Mouse (Mus musculus): Measurements from ENCODE around the gene Nrbp1. TPM values are rescaled to one million over a fixed set of nuclear protein-coding genes. Genes with fewer than 3 reads are reported as not detected.
A peak's percentile ranks its signal among the peaks of the same experiment; 100 is the strongest.

The Nrbp1 gene
- polyA plus RNA-seq, 2 experiments = 157 to 161 TPM

GRCm38 (mm10) chr5:31297047-31297757, 56.5 kb downstream of the Nrbp1 start, which contains the start of gene Gckr:
Gckr (plus strand) TSS chr5:31297443.
- ATAC-seq (ENCODE audit: low FRiP score, low read depth) (no peak), DNase-seq (ENCODE audit: low spot score) (no peak)
- Histone ChIP-seq H3K4me2 (replicated peaks; ENCODE audit: low read depth, low read length, severe bottlenecking) (peak within 1 kb of the TSS; percentile 87), H3K9ac (ENCODE audit: low read depth, low read length, severe bottlenecking) (0 out of 2 replicates have a peak within 1 kb of the TSS, but pooled peaks have one; percentile 92), H3K4me1 (ENCODE audit: control insufficient read depth, insufficient read depth, low read length) (peaks cover 9% of the 10 kb centered on the region), H3K9me3 (ENCODE audit: control insufficient read depth, low read length) (no peaks in the 10 kb centered on the region), H3K36me3 (ENCODE audit: control insufficient read depth, insufficient read depth, low read length) (peaks cover 19% of the 10 kb centered on the region), H3K27ac (replicated peaks; ENCODE audit: low read depth, low read length) (no peak within 1 kb of the TSS), H3K27me3 (ENCODE audit: control insufficient read depth, insufficient read depth, low read length) (no peaks in the 10 kb centered on the region), H3K4me3 (replicated peaks; ENCODE audit: low read length) (peak within 1 kb of the TSS; percentile 93; the same call in 1 of the 2 replicates)
- 80% methylated on average over 13 of the region's 13 CpGs for WGBS
- no peak for TF ChIP-seq POLR2A (IDR thresholded peaks at IDR 0.05; ENCODE audit: borderline replicate concordance, extremely low read depth, insufficient read depth, insufficient read length)

- DNase-seq (ENCODE audit: low spot score) (no peak), ATAC-seq (ENCODE audit: low FRiP score, low read depth) (no peak)
- 74% methylated on average over 3 of the region's 3 CpGs for WGBS
- H3K27ac ChIP-seq (replicated peaks; ENCODE audit: low read depth, low read length) = no peak overlapping the region
- H3K27me3 ChIP-seq (ENCODE audit: control insufficient read depth, insufficient read depth, low read length) = no peaks in the 10 kb centered on the region
- H3K4me1 ChIP-seq (ENCODE audit: control insufficient read depth, insufficient read depth, low read length) = peaks cover 9% of the 10 kb centered on the region
- H3K9ac ChIP-seq (ENCODE audit: low read depth, low read length, severe bottlenecking) = no peak overlapping the region
- H3K9me3 ChIP-seq (ENCODE audit: control insufficient read depth, low read length) = no peaks in the 10 kb centered on the region
- no peak for TF ChIP-seq POLR2A (IDR thresholded peaks at IDR 0.05; ENCODE audit: borderline replicate concordance, extremely low read depth, insufficient read depth, insufficient read length)
- peaks cover 14% of the 10 kb centered on the region for H3K36me3 ChIP-seq (ENCODE audit: control insufficient read depth, insufficient read depth, low read length)
- H3K4me3 ChIP-seq (replicated peaks; ENCODE audit: low read length) = no peak overlapping the region
- H3K4me2 ChIP-seq (replicated peaks; ENCODE audit: low read depth, low read length, severe bottlenecking) = no peak overlapping the region
These were observed 57.3 kb downstream of the Nrbp1 start for GRCm38 (mm10) chr5:31297981-31298380.

GRCm38 (mm10) chr5:31298486-31298885, 57.8 kb downstream of the Nrbp1 start:
- no peak for DNase-seq (ENCODE audit: low spot score)
- WGBS = 54% methylated on average over 2 of the region's 2 CpGs
- H3K9ac ChIP-seq (ENCODE audit: low read depth, low read length, severe bottlenecking) = no peak overlapping the region
- no peak overlapping the region for H3K4me3 ChIP-seq (replicated peaks; ENCODE audit: low read length)
- H3K27me3 ChIP-seq (ENCODE audit: control insufficient read depth, insufficient read depth, low read length) = no peaks in the 10 kb centered on the region
- H3K4me1 ChIP-seq (ENCODE audit: control insufficient read depth, insufficient read depth, low read length) = peaks cover 9% of the 10 kb centered on the region
- no peak for TF ChIP-seq POLR2A (IDR thresholded peaks at IDR 0.05; ENCODE audit: borderline replicate concordance, extremely low read depth, insufficient read depth, insufficient read length)
- H3K4me2 ChIP-seq (replicated peaks; ENCODE audit: low read depth, low read length, severe bottlenecking) = no peak overlapping the region
- H3K27ac ChIP-seq (replicated peaks; ENCODE audit: low read depth, low read length) = no peak overlapping the region
- H3K36me3 ChIP-seq (ENCODE audit: control insufficient read depth, insufficient read depth, low read length) = peaks cover 9% of the 10 kb centered on the region
- ATAC-seq (ENCODE audit: low FRiP score, low read depth) = no peak
- no peaks in the 10 kb centered on the region for H3K9me3 ChIP-seq (ENCODE audit: control insufficient read depth, low read length)

Other genes with a start within 250 kb of the Nrbp1 start
- gene Atraid, start 192.6 kb upstream of the Nrbp1 start, polyA plus RNA-seq (2012; rRNA removed) = 134 and 151 TPM in 2 replicates
- gene Atraid, start 192.6 kb upstream of the Nrbp1 start, polyA plus RNA-seq (2014; fragmentation: Nextera tagmentation; extraction: Ambion mirVana) = 190 and 200 TPM in 2 replicates
- gene Slc5a6, start 191.9 kb upstream of the Nrbp1 start, polyA plus RNA-seq (2012; rRNA removed) = 25.3 and 33.9 TPM in 2 replicates
- 11.0 and 11.4 TPM in 2 replicates for gene Slc5a6, start 191.9 kb upstream of the Nrbp1 start, polyA plus RNA-seq (2014; fragmentation: Nextera tagmentation; extraction: Ambion mirVana)
- 49.1 and 62.5 TPM in 2 replicates for gene Cad, start 186.1 kb upstream of the Nrbp1 start, polyA plus RNA-seq (2012; rRNA removed)
- 28.3 and 29.4 TPM in 2 replicates for gene Cad, start 186.1 kb upstream of the Nrbp1 start, polyA plus RNA-seq (2014; fragmentation: Nextera tagmentation; extraction: Ambion mirVana)
- not detected in 2 replicates for gene Dnajc5g, start 134.6 kb upstream of the Nrbp1 start, polyA plus RNA-seq (2012; rRNA removed)
- not detected in 2 replicates for gene Dnajc5g, start 134.6 kb upstream of the Nrbp1 start, polyA plus RNA-seq (2014; fragmentation: Nextera tagmentation; extraction: Ambion mirVana)
- gene Slc30a3, start 132.6 kb upstream of the Nrbp1 start, polyA plus RNA-seq (2012; rRNA removed) = 0.82 and 0.86 TPM in 2 replicates
- gene Slc30a3, start 132.6 kb upstream of the Nrbp1 start, polyA plus RNA-seq (2014; fragmentation: Nextera tagmentation; extraction: Ambion mirVana) = 0.53 and 0.91 TPM in 2 replicates
- gene Trim54, start 124.2 kb upstream of the Nrbp1 start, polyA plus RNA-seq (2012; rRNA removed) = 8.1 and 8.7 TPM in 2 replicates
- gene Trim54, start 124.2 kb upstream of the Nrbp1 start, polyA plus RNA-seq (2014; fragmentation: Nextera tagmentation; extraction: Ambion mirVana) = 4.9 and 6.2 TPM in 2 replicates
- gene Ucn, start 102.0 kb upstream of the Nrbp1 start, polyA plus RNA-seq (2012; rRNA removed) = 0.16 TPM in 1 of 2 replicates, not detected in the other
- 0.46 TPM in 1 of 2 replicates, not detected in the other for gene Ucn, start 102.0 kb upstream of the Nrbp1 start, polyA plus RNA-seq (2014; fragmentation: Nextera tagmentation; extraction: Ambion mirVana)
- gene Mpv17, start 86.6 kb upstream of the Nrbp1 start, polyA plus RNA-seq (2012; rRNA removed) = 78.5 and 103 TPM in 2 replicates
- 49.4 and 61.8 TPM in 2 replicates for gene Mpv17, start 86.6 kb upstream of the Nrbp1 start, polyA plus RNA-seq (2014; fragmentation: Nextera tagmentation; extraction: Ambion mirVana)
- gene Gm29609, start 61.0 kb upstream of the Nrbp1 start, polyA plus RNA-seq (2012; rRNA removed) = 3.9 and 4.3 TPM in 2 replicates
- 0.70 and 0.96 TPM in 2 replicates for gene Gm29609, start 61.0 kb upstream of the Nrbp1 start, polyA plus RNA-seq (2014; fragmentation: Nextera tagmentation; extraction: Ambion mirVana)
- 130 and 143 TPM in 2 replicates for gene Gtf3c2, start 60.7 kb upstream of the Nrbp1 start, polyA plus RNA-seq (2012; rRNA removed)
- 47.1 and 66.2 TPM in 2 replicates for gene Gtf3c2, start 60.7 kb upstream of the Nrbp1 start, polyA plus RNA-seq (2014; fragmentation: Nextera tagmentation; extraction: Ambion mirVana)
- 108 and 120 TPM in 2 replicates for gene Snx17, start 47.6 kb upstream of the Nrbp1 start, polyA plus RNA-seq (2012; rRNA removed)
- gene Snx17, start 47.6 kb upstream of the Nrbp1 start, polyA plus RNA-seq (2014; fragmentation: Nextera tagmentation; extraction: Ambion mirVana) = 139 and 144 TPM in 2 replicates
- 46.9 and 49.3 TPM in 2 replicates for gene Eif2b4, start 47.4 kb upstream of the Nrbp1 start, polyA plus RNA-seq (2012; rRNA removed)
- 67.5 and 68.5 TPM in 2 replicates for gene Eif2b4, start 47.4 kb upstream of the Nrbp1 start, polyA plus RNA-seq (2014; fragmentation: Nextera tagmentation; extraction: Ambion mirVana)
- 58.8 and 77.1 TPM in 2 replicates for gene Zfp513, start 38.6 kb upstream of the Nrbp1 start, polyA plus RNA-seq (2012; rRNA removed)
- 6.8 and 8.0 TPM in 2 replicates for gene Zfp513, start 38.6 kb upstream of the Nrbp1 start, polyA plus RNA-seq (2014; fragmentation: Nextera tagmentation; extraction: Ambion mirVana)
- 91.2 and 118 TPM in 2 replicates for gene Ppm1g, start 20.2 kb upstream of the Nrbp1 start, polyA plus RNA-seq (2012; rRNA removed)
- gene Ppm1g, start 20.2 kb upstream of the Nrbp1 start, polyA plus RNA-seq (2014; fragmentation: Nextera tagmentation; extraction: Ambion mirVana) = 98.8 and 111 TPM in 2 replicates
- 0.15 TPM in 1 of 2 replicates, not detected in the other for gene Gm9970, start 368 bp downstream of the Nrbp1 start, polyA plus RNA-seq (2012; rRNA removed)
- gene Gm9970, start 368 bp downstream of the Nrbp1 start, polyA plus RNA-seq (2014; fragmentation: Nextera tagmentation; extraction: Ambion mirVana) = 0.40 TPM in 1 of 2 replicates, not detected in the other
- gene Krtcap3, start 10.8 kb downstream of the Nrbp1 start, polyA plus RNA-seq (2012; rRNA removed) = 25.2 and 31.4 TPM in 2 replicates
- 10.2 and 16.4 TPM in 2 replicates for gene Krtcap3, start 10.8 kb downstream of the Nrbp1 start, polyA plus RNA-seq (2014; fragmentation: Nextera tagmentation; extraction: Ambion mirVana)
- 53.3 and 64.2 TPM in 2 replicates for gene Ift172, start 50.3 kb downstream of the Nrbp1 start, polyA plus RNA-seq (2012; rRNA removed)
- 41.6 and 46.1 TPM in 2 replicates for gene Ift172, start 50.3 kb downstream of the Nrbp1 start, polyA plus RNA-seq (2014; fragmentation: Nextera tagmentation; extraction: Ambion mirVana)
- 174 and 211 TPM in 2 replicates for gene Fndc4, start 55.2 kb downstream of the Nrbp1 start, polyA plus RNA-seq (2012; rRNA removed)
- 93.9 and 101 TPM in 2 replicates for gene Fndc4, start 55.2 kb downstream of the Nrbp1 start, polyA plus RNA-seq (2014; fragmentation: Nextera tagmentation; extraction: Ambion mirVana)
- 0.47 and 1.2 TPM in 2 replicates for gene Gckr, start 56.6 kb downstream of the Nrbp1 start, polyA plus RNA-seq (2012; rRNA removed)
- gene Gckr, start 56.6 kb downstream of the Nrbp1 start, polyA plus RNA-seq (2014; fragmentation: Nextera tagmentation; extraction: Ambion mirVana) = 0.36 TPM in 1 of 2 replicates, not detected in the other
- gene Zfp512, start 211.6 kb downstream of the Nrbp1 start, polyA plus RNA-seq (2012; rRNA removed) = 40.9 and 41.5 TPM in 2 replicates
- gene Zfp512, start 211.6 kb downstream of the Nrbp1 start, polyA plus RNA-seq (2014; fragmentation: Nextera tagmentation; extraction: Ambion mirVana) = 38.1 and 47.1 TPM in 2 replicates
- 0.06 and 0.13 TPM in 2 replicates for gene 4930548H24Rik, start 244.9 kb downstream of the Nrbp1 start, polyA plus RNA-seq (2012; rRNA removed)
- gene 4930548H24Rik, start 244.9 kb downstream of the Nrbp1 start, polyA plus RNA-seq (2014; fragmentation: Nextera tagmentation; extraction: Ambion mirVana) = not detected in 2 replicates

Measured in limb, embryonic 14.5 days (tissue).